Mouse (Mus musculus) CH12.LX (cell line): ENCODE measurements at regions not wholly inside any gene's neighbourhood (a gene's known extent, or its start where the extent isn't known, plus 50 kb on each side); places are given as distances from the start of the nearest gene placed in this dataset.
"Not testable (repeated sequence)": the region's sequence is repeated elsewhere in the genome, so short reads cannot be mapped to it uniquely, and the experiment has no call there.

ENCODE experiments used
- DNase-seq: peaks from one replicate; pipeline ENCODE4 v3.0.0-alpha.2; 2013; ENCODE audit errors: extremely low read depth
- H3K27ac ChIP-seq: 2 replicates; pipeline ENCODE4 v1.5.1; 2012; ENCODE audit warnings: low read depth, mild to moderate bottlenecking, control low read depth, moderate library complexity; ENCODE audit not compliant: insufficient read depth
- H3K27me3 ChIP-seq: replicated peaks from 2 replicates; pipeline ENCODE3; 2012; ENCODE audit warnings: inconsistent platforms
- H3K36me3 ChIP-seq, 2 experiments: replicated peaks in 1 of 2; 2 replicates each; pipeline versions ENCODE3 to v1.6.1; 2012; ENCODE audit warnings: inconsistent platforms in 1 of 2, low read length in 1 of 2, mild to moderate bottlenecking in 1 of 2, mixed read lengths in 1 of 2, moderate library complexity in 1 of 2; ENCODE audit not compliant: control insufficient read depth in 1 of 2, insufficient read depth in 1 of 2
- H3K4me1 ChIP-seq, 2 experiments: 2 replicates each; pipeline ENCODE4 v1.6.1; 2012; ENCODE audit warnings: inconsistent platforms in 1 of 2, moderate library complexity in 1 of 2; ENCODE audit not compliant: insufficient read depth in 2 of 2, control insufficient read depth in 1 of 2
- H3K4me2 ChIP-seq: 2 replicates; pipeline ENCODE4 v1.6.1; 2012; ENCODE audit warnings: low read depth, mild to moderate bottlenecking, control low read depth; ENCODE audit not compliant: poor library complexity, insufficient read depth, severe bottlenecking
- H3K4me3 ChIP-seq, 3 experiments: fragments of 150-350 bp in 1 of 3; sonication (generic) in 1 of 3; replicated peaks in 1 of 3; 2 replicates each; pipeline versions ENCODE3 to v1.5.1; 2011 to 2012; ENCODE audit warnings: low read depth in 2 of 3, low read length in 2 of 3, mild to moderate bottlenecking in 2 of 3, moderate library complexity in 2 of 3, control low read depth in 1 of 3, improper control_type of control experiment in 1 of 3, inconsistent platforms in 1 of 3, mixed read lengths in 1 of 3; ENCODE audit not compliant: poor library complexity in 1 of 3
- H3K79me2 ChIP-seq: replicated peaks from 2 replicates; pipeline ENCODE4 v1.6.1; 2012; ENCODE audit warnings: mild to moderate bottlenecking, moderate library complexity; ENCODE audit not compliant: control insufficient read depth, poor library complexity, insufficient read depth, severe bottlenecking; ENCODE audit errors: extremely low read depth
- H3K9ac ChIP-seq: 2 replicates; pipeline ENCODE4 v1.6.1; 2012; ENCODE audit warnings: low read depth, mild to moderate bottlenecking, control low read depth, moderate library complexity; ENCODE audit not compliant: insufficient read depth
- H3K9me3 ChIP-seq: replicated peaks from 2 replicates; pipeline ENCODE3; 2012; ENCODE audit warnings: low read length, inconsistent platforms, mixed read lengths
- CHD1 ChIP-seq: IDR thresholded peaks from 2 replicates; pipeline ENCODE4 v1.6.1; 2012; ENCODE audit warnings: low read depth, low read length, improper control_type of control experiment, inconsistent platforms
- CHD2 ChIP-seq: IDR thresholded peaks from 2 replicates; pipeline ENCODE4 v1.6.1; 2011; ENCODE audit warnings: low read length, improper control_type of control experiment
- ETS1 ChIP-seq: conservative IDR thresholded peaks from 2 replicates; pipeline ENCODE4 v1.6.1; 2012; ENCODE audit warnings: low read depth, mild to moderate bottlenecking, inconsistent platforms, low read length, improper control_type of control experiment, moderate library complexity
- GABPA ChIP-seq: IDR thresholded peaks from 2 replicates; pipeline ENCODE4 v1.6.1; 2012; ENCODE audit warnings: low read depth, low read length, improper control_type of control experiment, inconsistent platforms; ENCODE audit not compliant: insufficient replicate concordance
- HCFC1 ChIP-seq: IDR thresholded peaks from 2 replicates; pipeline ENCODE4 v1.6.1; 2012; ENCODE audit warnings: low read depth, mild to moderate bottlenecking, inconsistent platforms, low read length, improper control_type of control experiment
- IRF4 ChIP-seq: IDR thresholded peaks from 2 replicates; pipeline ENCODE4 v1.6.1; 2014; ENCODE audit warnings: low read depth, mild to moderate bottlenecking, inconsistent platforms, low read length, improper control_type of control experiment
- JUND ChIP-seq: conservative IDR thresholded peaks from 2 replicates; pipeline ENCODE4 v1.6.1; 2011; ENCODE audit warnings: low read depth, low read length, improper control_type of control experiment
- KAT2A ChIP-seq: IDR thresholded peaks from 2 replicates; pipeline ENCODE4 v1.6.1; 2012; ENCODE audit warnings: low read length, improper control_type of control experiment, inconsistent platforms; ENCODE audit not compliant: insufficient replicate concordance
- MAX ChIP-seq: IDR thresholded peaks from 2 replicates; pipeline ENCODE4 v1.6.1; 2011; ENCODE audit warnings: low read length, improper control_type of control experiment
- MEF2A ChIP-seq: IDR thresholded peaks from 2 replicates; pipeline ENCODE4 v1.6.1; 2014; ENCODE audit warnings: low read depth, mild to moderate bottlenecking, inconsistent platforms, low read length, improper control_type of control experiment, borderline replicate concordance
- MXI1 ChIP-seq: IDR thresholded peaks from 2 replicates; pipeline ENCODE4 v1.6.1; 2011; ENCODE audit warnings: mild to moderate bottlenecking, low read depth, low read length, improper control_type of control experiment
- NELFE ChIP-seq: IDR thresholded peaks from 2 replicates; pipeline ENCODE4 v1.6.1; 2011; ENCODE audit warnings: low read depth, low read length, improper control_type of control experiment
- POLR2A ChIP-seq: IDR thresholded peaks from 2 replicates; pipeline ENCODE4 v1.6.1; 2011; ENCODE audit warnings: low read depth, mild to moderate bottlenecking, improper control_type of control experiment, low read length
- RAD21 ChIP-seq: IDR thresholded peaks from 2 replicates; pipeline ENCODE4 v1.6.1; 2011; ENCODE audit warnings: low read depth, mild to moderate bottlenecking, low read length, improper control_type of control experiment, moderate library complexity
- SMC3 ChIP-seq: IDR thresholded peaks from 2 replicates; pipeline ENCODE4 v1.6.1; 2011; ENCODE audit warnings: low read depth, low read length, improper control_type of control experiment
- TBP ChIP-seq: conservative IDR thresholded peaks from 2 replicates; pipeline ENCODE4 v1.6.1; 2011; ENCODE audit warnings: low read depth, low read length, improper control_type of control experiment
- TCF12 ChIP-seq: IDR thresholded peaks from 2 replicates; pipeline ENCODE4 v1.6.1; 2014; ENCODE audit warnings: low read depth, mild to moderate bottlenecking, inconsistent platforms, low read length, improper control_type of control experiment
- UBTF ChIP-seq: IDR thresholded peaks from 2 replicates; pipeline ENCODE4 v1.6.1; 2012; ENCODE audit warnings: low read depth, mild to moderate bottlenecking, inconsistent platforms, low read length, improper control_type of control experiment, moderate library complexity
- USF1 ChIP-seq: IDR thresholded peaks from 2 replicates; pipeline ENCODE4 v1.6.1; 2014; ENCODE audit warnings: low read depth, mild to moderate bottlenecking, inconsistent platforms, low read length, improper control_type of control experiment
- ZMIZ1 ChIP-seq: IDR thresholded peaks from 2 replicates; pipeline ENCODE4 v1.6.1; 2012; ENCODE audit warnings: low read depth, mild to moderate bottlenecking, inconsistent platforms, low read length, improper control_type of control experiment
- dilution Hi-C: fragments of 300-500 bp; cut with MboI; formaldehyde crosslinking; loops from 2 replicates; pipeline ENCODE4 v1.14.3; 2020; ENCODE audit warnings: low sequenced_read_pairs; ENCODE audit not compliant: extremely low pct_unique_long_range_greater_than_20kb, extremely low pct_ligation_motif_present
- in situ Hi-C: fragments of 300-500 bp; cut with MboI; formaldehyde crosslinking; loops from 3 replicates; pipeline ENCODE4 v1.14.3; 2019; ENCODE audit warnings: low sequenced_read_pairs, low pct_ligation_motif_present, low pct_unique_long_range_greater_than_20kb, mixed read lengths

GRCm38 (mm10) chr13:5178996-5179395 is 570.0 kb upstream of the Akr1e1 start:
- H3K4me2 ChIP-seq, result no peak overlapping the region
- H3K79me2 ChIP-seq, result no peaks in the 10 kb centered on the region
- H3K36me3 ChIP-seq, result no peaks in the 10 kb centered on the region
- H3K9me3 ChIP-seq, result no peaks in the 10 kb centered on the region
- H3K27me3 ChIP-seq, result no peaks in the 10 kb centered on the region
- in situ Hi-C loops, result no loop called here
- no peak for TF ChIP-seq NELFE
- no peak for TF ChIP-seq SMC3
- TF ChIP-seq HCFC1, result no peak
- no peak for TF ChIP-seq TBP
- no peak for TF ChIP-seq USF1
- no peak for TF ChIP-seq UBTF
- no peak for TF ChIP-seq TCF12
- no peak for TF ChIP-seq ETS1
- no peak for TF ChIP-seq MXI1
- TF ChIP-seq POLR2A, result no peak
- TF ChIP-seq CHD1, result no peak
- no peak for TF ChIP-seq ZMIZ1
- no peak for TF ChIP-seq RAD21
- no peaks in the 10 kb centered on the region for H3K4me1 ChIP-seq
- dilution Hi-C loops, result no loop called here
- no peak for DNase-seq
- H3K4me3 ChIP-seq, result no peak overlapping the region
- no peak overlapping the region for H3K27ac ChIP-seq
- H3K9ac ChIP-seq, result no peak overlapping the region

GRCm38 (mm10) chr13:5179552-5179951 is 570.6 kb upstream of the Akr1e1 start:
- H3K79me2 ChIP-seq, result no peaks in the 10 kb centered on the region
- DNase-seq, result no peak
- H3K9me3 ChIP-seq, result no peaks in the 10 kb centered on the region
- H3K9ac ChIP-seq, result no peak overlapping the region
- in situ Hi-C loops (no loop called here), dilution Hi-C loops (no loop called here)
- H3K4me3 ChIP-seq, result no peak overlapping the region
- H3K4me1 ChIP-seq, result no peaks in the 10 kb centered on the region
- TF ChIP-seq SMC3, result no peak
- no peak for TF ChIP-seq USF1
- no peak for TF ChIP-seq KAT2A
- TF ChIP-seq MEF2A, result no peak
- no peak for TF ChIP-seq IRF4
- TF ChIP-seq MAX, result no peak
- TF ChIP-seq GABPA, result no peak
- TF ChIP-seq JUND, result no peak
- TF ChIP-seq CHD2, result no peak
- H3K27ac ChIP-seq, result no peak overlapping the region
- no peaks in the 10 kb centered on the region for H3K36me3 ChIP-seq
- H3K27me3 ChIP-seq, result no peaks in the 10 kb centered on the region
- no peak overlapping the region for H3K4me2 ChIP-seq

DNA sequence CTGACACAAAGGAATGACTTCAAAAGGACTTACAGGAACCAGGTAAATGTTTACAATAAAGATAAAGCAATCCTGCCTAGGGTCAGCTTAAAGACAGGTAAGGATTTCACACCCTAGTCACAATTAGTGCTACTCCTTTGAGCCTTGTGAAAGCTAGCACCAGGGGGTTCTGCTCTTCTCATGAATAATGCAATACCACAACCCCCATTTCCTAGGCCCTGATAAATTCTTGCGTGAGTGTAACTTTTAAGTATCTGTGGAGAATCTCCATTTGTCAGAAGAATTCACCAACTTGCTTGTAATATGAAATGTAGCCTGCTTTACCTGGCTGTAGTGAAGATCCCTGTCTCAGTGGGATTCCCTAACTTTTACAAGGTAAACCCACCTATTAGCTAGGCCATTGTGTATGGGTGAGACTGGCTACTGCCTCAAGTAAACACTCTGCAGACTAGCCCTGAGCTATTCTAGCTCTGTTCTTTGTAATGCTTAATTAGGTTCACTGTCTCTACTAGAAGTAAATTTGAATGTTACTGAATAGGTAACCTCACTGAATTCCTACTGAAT is 576.3 kb upstream of the Akr1e1 start:
- dilution Hi-C loops, H3K36me3 ChIP-seq, H3K9me3 ChIP-seq, H3K4me1 ChIP-seq, in situ Hi-C loops, H3K79me2 ChIP-seq, H3K27ac ChIP-seq, H3K4me3 ChIP-seq, H3K9ac ChIP-seq, H3K4me2 ChIP-seq, H3K27me3 ChIP-seq, DNase-seq: not testable (repeated sequence)
